Mouse (Mus musculus) intestine, embryonic 16.5 days (tissue): ENCODE data around the gene Kdm5c. TPM values are rescaled to one million over a fixed set of nuclear protein-coding genes. Genes with fewer than 3 reads are reported as not detected.
"Not testable (repeated sequence)": the region's sequence is repeated elsewhere in the genome, so short reads cannot be mapped to it uniquely, and the experiment has no call there.

Experiments
- ATAC-seq: fragments of 200-750 bp; cut with Nextera tagmentation; 2 replicates; pipeline ENCODE4 v1.8.0; 2017; ENCODE audit warnings: moderate TSS enrichment, moderate library complexity
- H3K27ac ChIP-seq: fragments of 300-500 bp; sonication (generic); 2 replicates; pipeline ENCODE4 v1.5.1; 2014; ENCODE audit warnings: mild to moderate bottlenecking, low read length
- H3K27me3 ChIP-seq: fragments of 300-500 bp; sonication (generic); replicated peaks from 2 replicates; pipeline ENCODE4 v1.6.1; 2014; ENCODE audit warnings: low read length, control low read depth, mixed read lengths; ENCODE audit not compliant: control insufficient read depth, insufficient read depth
- H3K36me3 ChIP-seq: fragments of 300-500 bp; sonication (generic); 2 replicates; pipeline ENCODE4 v1.6.1; 2014; ENCODE audit warnings: low read length, control low read depth; ENCODE audit not compliant: control insufficient read depth, insufficient read depth
- H3K4me1 ChIP-seq: fragments of 300-500 bp; sonication (generic); 2 replicates; pipeline ENCODE4 v1.6.1; 2014; ENCODE audit warnings: low read length, control low read depth, mixed read lengths; ENCODE audit not compliant: control insufficient read depth, insufficient read depth
- H3K4me2 ChIP-seq: fragments of 300-500 bp; sonication (generic); 2 replicates; pipeline ENCODE4 v1.6.1; 2014; ENCODE audit warnings: low read depth, low read length, control low read depth
- H3K4me3 ChIP-seq: fragments of 300-500 bp; sonication (generic); 2 replicates; pipeline ENCODE4 v1.5.1; 2014; ENCODE audit warnings: mild to moderate bottlenecking, low read length
- H3K9ac ChIP-seq: fragments of 300-500 bp; sonication (generic); 2 replicates; pipeline ENCODE4 v1.6.1; 2014; ENCODE audit warnings: low read depth, low read length
- H3K9me3 ChIP-seq: fragments of 300-500 bp; sonication (generic); 2 replicates; pipeline ENCODE4 v1.6.1; 2016; ENCODE audit warnings: low read length, control low read depth; ENCODE audit not compliant: control insufficient read depth
- WGBS: fragments of 180-500 bp; shearing (Covaris S2); extraction: QIAGEN DNeasy Blood & Tissue Kit; methylation state at CpG from one replicate; pipeline ENCODE4 v1.1.7; 2014; 5-methylcytosine and 5-hydroxymethylcytosine counted together
- polyA plus RNA-seq: library from polyadenylated mRNA; unstranded; fragments of >200 nt; fragmentation: Nextera tagmentation; extraction: Ambion mirVana; gene quantifications from 2 replicates; pipeline ENCODE4 v1.2.1, GENCODE M21; 2015

Kdm5c gene
- polyA plus RNA-seq, 1 experiment from 2014 or later: 33.5 TPM

GRCm38 (mm10) chrX:152244492-152245189 is 11.8 kb downstream of the Kdm5c start:
- peaks cover 13% of the 10 kb centered on the region; the same call in 1 of the 2 replicates for H3K36me3 ChIP-seq
- no peak for ATAC-seq
- 94% methylated on average over 2 of the region's 2 CpGs for WGBS

GRCm38 (mm10) chrX:152271189-152271588 is 38.4 kb downstream of the Kdm5c start:
- WGBS: 94% methylated on average over 11 of the region's 11 CpGs
- Histone ChIP-seq H3K27ac (no peak overlapping the region), H3K9ac (no peak overlapping the region), H3K36me3 (peaks cover 35% of the 10 kb centered on the region), H3K4me2 (no peak overlapping the region), H3K4me3 (no peak overlapping the region), H3K27me3 (no peaks in the 10 kb centered on the region), H3K4me1 (no peaks in the 10 kb centered on the region), H3K9me3 (no peaks in the 10 kb centered on the region)
- no peak for ATAC-seq

More at GRCm38 (mm10) chrX:152244492-152245189, 11.8 kb downstream of the Kdm5c start:
- no peak overlapping the region for H3K9ac ChIP-seq
- H3K4me3 ChIP-seq: no peak overlapping the region
- H3K4me2 ChIP-seq: no peak overlapping the region
- H3K27me3 ChIP-seq: no peaks in the 10 kb centered on the region
- no peaks in the 10 kb centered on the region for H3K9me3 ChIP-seq
- no peak overlapping the region for H3K27ac ChIP-seq
- H3K4me1 ChIP-seq: no peaks in the 10 kb centered on the region

DNA sequence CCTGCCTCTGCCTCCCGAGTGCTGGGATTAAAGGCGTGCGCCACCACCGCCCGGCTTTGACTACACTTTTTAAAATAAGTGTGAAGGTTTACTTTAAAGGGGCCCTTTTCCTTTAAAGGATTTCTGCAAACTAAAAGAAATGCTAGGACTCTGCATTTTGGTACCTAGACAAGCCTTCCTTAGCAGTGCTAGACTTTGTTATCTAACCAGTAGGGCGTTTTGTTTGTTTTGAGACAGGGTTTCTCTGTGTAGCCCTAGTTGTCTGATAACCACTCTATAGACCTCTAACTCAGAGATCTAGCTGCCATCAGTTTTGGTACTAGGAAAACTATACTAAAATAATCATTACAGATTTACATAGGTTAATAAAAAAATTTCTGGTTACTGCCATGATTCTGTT is 46.6 kb downstream of the Kdm5c start:
- Histone ChIP-seq H3K4me3 (no peak overlapping the region), H3K4me1 (no peaks in the 10 kb centered on the region), H3K27me3 (no peaks in the 10 kb centered on the region), H3K9ac (no peak overlapping the region), H3K36me3 (no peaks in the 10 kb centered on the region), H3K9me3 (no peaks in the 10 kb centered on the region), H3K27ac (no peak overlapping the region), H3K4me2 (no peak overlapping the region)
- ATAC-seq: no peak
- WGBS: 92% methylated on average over 6 of the region's 6 CpGs

DNA sequence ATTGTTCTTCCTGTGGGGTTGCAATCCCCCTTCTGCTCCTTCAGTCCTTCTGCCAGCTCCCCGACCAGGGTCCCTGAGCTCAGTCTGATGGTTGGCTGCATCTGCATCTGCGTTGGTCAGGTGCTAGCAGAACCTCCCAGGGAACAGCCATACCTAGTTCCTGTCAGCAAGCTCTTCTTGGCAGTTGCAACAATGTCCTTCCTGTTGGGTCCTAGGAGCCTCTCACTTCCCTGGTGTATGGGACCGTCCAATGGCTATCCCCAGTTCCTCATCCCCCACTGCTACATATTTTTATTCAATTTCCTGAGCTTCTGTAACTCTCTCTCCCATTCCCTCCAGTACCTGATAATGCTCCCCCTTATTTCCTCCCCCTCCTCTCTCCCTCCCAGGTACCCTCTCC is 51.9 kb downstream of the Kdm5c start:
- H3K4me2 ChIP-seq: no peak overlapping the region
- no peak overlapping the region for H3K27ac ChIP-seq
- no peak for ATAC-seq
- H3K4me3 ChIP-seq: no peak overlapping the region
- 71% methylated on average over 3 of the region's 3 CpGs for WGBS
- no peak overlapping the region for H3K9ac ChIP-seq
- no peaks in the 10 kb centered on the region for H3K4me1 ChIP-seq
- H3K9me3 ChIP-seq: no peaks in the 10 kb centered on the region
- no peaks in the 10 kb centered on the region for H3K27me3 ChIP-seq
- H3K36me3 ChIP-seq: no peaks in the 10 kb centered on the region

DNA sequence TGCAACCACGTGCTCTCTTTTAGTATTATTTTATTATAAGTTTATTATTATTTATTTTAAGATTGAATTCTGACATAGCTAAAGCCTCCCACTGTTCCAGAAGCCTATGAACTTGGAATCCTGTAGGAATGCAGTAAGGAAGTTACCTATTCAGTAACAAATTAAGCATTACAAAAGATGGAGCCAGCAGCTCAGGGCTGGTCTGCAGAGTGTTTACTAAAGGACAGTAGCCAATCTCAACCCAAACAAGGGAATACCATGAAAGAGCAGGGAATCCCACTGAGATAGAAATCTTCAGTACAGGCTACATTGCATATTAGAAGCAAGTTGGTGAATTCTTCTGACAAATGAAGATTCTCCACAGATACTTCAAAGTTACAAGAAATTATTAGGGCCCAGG is 54.2 kb downstream of the Kdm5c start:
- not testable (repeated sequence) for ATAC-seq, H3K27ac ChIP-seq, H3K27me3 ChIP-seq, H3K9ac ChIP-seq, H3K36me3 ChIP-seq, H3K4me2 ChIP-seq, H3K4me1 ChIP-seq, H3K4me3 ChIP-seq, H3K9me3 ChIP-seq
- 62% methylated on average over 1 of the region's 1 CpGs for WGBS

DNA sequence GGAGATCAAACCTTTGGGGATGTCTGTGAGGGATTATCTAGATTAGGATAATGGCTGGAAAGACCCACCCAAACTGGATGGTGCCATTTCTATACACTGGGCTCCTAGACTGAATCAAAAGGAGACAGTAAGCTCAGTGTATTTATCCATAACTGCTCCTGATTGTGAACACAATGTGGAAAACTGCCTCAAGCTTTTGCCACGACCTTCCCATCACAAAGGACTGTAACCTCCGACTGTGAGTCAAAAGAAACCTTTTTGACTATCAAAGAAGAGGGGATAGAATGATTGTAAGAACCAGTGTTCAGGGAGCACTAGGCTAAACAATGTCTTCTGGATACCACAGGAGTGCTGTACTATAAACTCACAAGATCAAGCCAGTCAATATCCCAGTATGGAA is 73.4 kb downstream of the Kdm5c start:
- Histone ChIP-seq H3K9me3 (no peaks in the 10 kb centered on the region), H3K4me2 (no peak overlapping the region), H3K27me3 (no peaks in the 10 kb centered on the region), H3K36me3 (no peaks in the 10 kb centered on the region), H3K27ac (no peak overlapping the region), H3K9ac (no peak overlapping the region), H3K4me1 (no peaks in the 10 kb centered on the region), H3K4me3 (no peak overlapping the region)
- no peak for ATAC-seq
- WGBS: 72% methylated on average over 2 of the region's 2 CpGs

GRCm38 (mm10) chrX:152307371-152307770 is 74.6 kb downstream of the Kdm5c start:
- Histone ChIP-seq H3K36me3 (no peaks in the 10 kb centered on the region), H3K9ac (no peak overlapping the region), H3K27me3 (no peaks in the 10 kb centered on the region), H3K4me2 (no peak overlapping the region), H3K4me3 (no peak overlapping the region), H3K27ac (no peak overlapping the region), H3K4me1 (no peaks in the 10 kb centered on the region), H3K9me3 (no peaks in the 10 kb centered on the region)
- ATAC-seq: peak; percentile 59; the same call in 1 of the 2 replicates

GRCm38 (mm10) chrX:152307942-152308341 is 75.1 kb downstream of the Kdm5c start:
- Histone ChIP-seq H3K27ac (no peak overlapping the region), H3K4me1 (no peaks in the 10 kb centered on the region), H3K4me2 (no peak overlapping the region), H3K9ac (no peak overlapping the region), H3K27me3 (no peaks in the 10 kb centered on the region), H3K36me3 (no peaks in the 10 kb centered on the region), H3K4me3 (no peak overlapping the region), H3K9me3 (no peaks in the 10 kb centered on the region)
- peak; percentile 48; the same call in 1 of the 2 replicates for ATAC-seq
- WGBS: 60% methylated on average over 2 of the region's 2 CpGs

GRCm38 (mm10) chrX:152320535-152320934 is 87.7 kb downstream of the Kdm5c start:
- ATAC-seq: no peak
- peaks cover 3% of the 10 kb centered on the region; the same call in 1 of the 2 replicates for H3K27me3 ChIP-seq
- WGBS: 71% methylated on average over 4 of the region's 4 CpGs
- H3K27ac ChIP-seq: no peak overlapping the region
- H3K4me2 ChIP-seq: no peak overlapping the region
- H3K4me1 ChIP-seq: no peaks in the 10 kb centered on the region
- no peaks in the 10 kb centered on the region for H3K36me3 ChIP-seq
- H3K9me3 ChIP-seq: no peaks in the 10 kb centered on the region
- no peak overlapping the region for H3K9ac ChIP-seq
- H3K4me3 ChIP-seq: no peak overlapping the region

DNA sequence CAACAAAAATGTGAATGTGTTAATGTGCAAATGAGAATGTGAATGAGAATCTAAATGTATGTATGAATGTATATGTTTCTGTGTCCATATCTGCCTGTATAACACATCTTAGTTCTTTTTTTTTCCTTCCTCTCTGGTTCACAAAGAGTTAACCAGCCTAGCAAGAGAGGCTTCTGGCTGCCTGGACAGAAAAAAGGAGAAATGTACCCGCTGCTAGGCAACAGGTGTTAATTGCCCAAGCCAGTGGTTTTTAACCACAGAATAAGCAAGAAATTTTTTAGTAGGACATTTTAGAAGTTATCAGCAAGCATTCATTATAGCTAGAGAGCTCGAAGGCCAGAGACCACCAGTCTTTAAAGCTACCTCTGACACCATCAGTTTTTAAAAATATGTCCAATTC is 90.0 kb downstream of the Kdm5c start:
- 33% methylated on average over 2 of the region's 2 CpGs for WGBS
- H3K27ac ChIP-seq: no peak overlapping the region
- no peak overlapping the region for H3K4me3 ChIP-seq
- no peak for ATAC-seq
- H3K4me1 ChIP-seq: no peaks in the 10 kb centered on the region
- H3K27me3 ChIP-seq: peaks cover 8% of the 10 kb centered on the region; the same call in 1 of the 2 replicates
- H3K36me3 ChIP-seq: no peaks in the 10 kb centered on the region
- H3K9ac ChIP-seq: no peak overlapping the region
- H3K9me3 ChIP-seq: no peaks in the 10 kb centered on the region
- no peak overlapping the region for H3K4me2 ChIP-seq
